Mouse (Mus musculus) stomach, embryonic 15.5 days (tissue): ENCODE results near the gene Rab11fip2. TPM values are rescaled to one million over a fixed set of nuclear protein-coding genes. Genes with fewer than 3 reads are reported as not detected.
A peak's percentile ranks its signal among the peaks of the same experiment; 100 is the strongest.

Experiments
- ATAC-seq: fragments of 200-750 bp; cut with Nextera tagmentation; 2 replicates; pipeline ENCODE4 v1.8.0; 2017; ENCODE audit warnings: low read depth, moderate number of reproducible peaks, moderate TSS enrichment; ENCODE audit not compliant: insufficient read depth, low FRiP score
- H3K27ac ChIP-seq: fragments of 300-500 bp; sonication (generic); 2 replicates; pipeline ENCODE4 v1.5.1; 2015; ENCODE audit warnings: mild to moderate bottlenecking, inconsistent platforms
- H3K27me3 ChIP-seq: fragments of 300-500 bp; sonication (generic); replicated peaks from 2 replicates; pipeline ENCODE4 v1.6.1; 2015; ENCODE audit warnings: inconsistent platforms
- H3K36me3 ChIP-seq: fragments of 300-500 bp; sonication (generic); 2 replicates; pipeline ENCODE4 v1.6.1; 2015; ENCODE audit warnings: inconsistent platforms
- H3K4me1 ChIP-seq: fragments of 300-500 bp; sonication (generic); 2 replicates; pipeline ENCODE4 v1.6.1; 2015; ENCODE audit warnings: inconsistent platforms
- H3K4me2 ChIP-seq: fragments of 300-500 bp; sonication (generic); 2 replicates; pipeline ENCODE4 v1.6.1; 2015; ENCODE audit warnings: mild to moderate bottlenecking, inconsistent platforms
- H3K4me3 ChIP-seq: fragments of 300-500 bp; sonication (generic); replicated peaks from 2 replicates; pipeline ENCODE4 v1.5.1; 2015; ENCODE audit warnings: inconsistent platforms
- H3K9ac ChIP-seq: fragments of 300-500 bp; sonication (generic); 2 replicates; pipeline ENCODE4 v1.6.1; 2015; ENCODE audit warnings: inconsistent platforms
- H3K9me3 ChIP-seq: fragments of 300-500 bp; sonication (generic); 2 replicates; pipeline ENCODE4 v1.6.1; 2016; ENCODE audit warnings: inconsistent platforms
- WGBS: fragments of 180-500 bp; shearing (Covaris S2); methylation state at CpG from one replicate; pipeline ENCODE4 v1.1.7; 2015; 5-methylcytosine and 5-hydroxymethylcytosine counted together
- polyA plus RNA-seq: library from polyadenylated mRNA; unstranded; fragments of >200 nt; fragmentation: Nextera tagmentation; extraction: Ambion mirVana; gene quantifications from 2 replicates; pipeline ENCODE4 v1.2.1, GENCODE M21; 2015

The Rab11fip2 gene
- polyA plus RNA-seq, 1 experiment from 2014 or later = 4.3 TPM

DNA sequence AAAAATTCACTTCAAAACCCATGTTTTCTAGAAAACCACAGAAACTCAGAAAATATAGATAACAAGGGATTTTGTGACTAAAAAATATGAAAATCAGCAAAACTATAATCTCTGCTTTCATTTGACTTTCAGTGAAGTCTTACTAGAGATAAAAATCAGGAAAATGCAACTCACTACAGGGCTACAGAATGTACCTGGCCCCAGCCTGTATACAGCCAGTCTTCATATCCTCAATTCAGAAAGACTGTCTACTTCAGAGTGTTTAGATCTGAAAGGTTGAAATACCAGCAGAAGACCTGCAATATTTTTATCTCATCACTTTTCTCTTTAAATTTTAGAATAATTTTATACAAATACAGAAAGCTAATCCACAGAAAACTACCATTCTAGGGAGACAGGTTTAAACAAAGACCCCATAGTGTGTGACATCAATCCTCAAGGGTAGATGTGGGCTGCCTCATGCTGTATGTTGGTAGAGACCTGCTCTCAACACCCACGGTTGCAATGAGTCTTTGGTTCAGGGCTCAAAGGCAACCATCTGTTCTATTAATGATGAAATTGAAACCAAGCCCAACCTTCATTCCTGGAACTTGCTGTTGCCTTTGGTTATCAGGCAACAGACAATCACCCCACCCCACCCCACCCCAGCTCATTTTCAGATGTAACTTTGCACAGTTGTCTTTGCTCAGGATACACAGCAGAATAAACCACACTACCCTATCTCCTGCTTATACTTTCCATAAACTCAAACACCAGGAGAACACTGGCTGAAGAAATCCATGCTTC is 38.0 kb downstream of the Rab11fip2 start:
- Histone ChIP-seq H3K4me3 (no peak overlapping the region), H3K36me3 (no peaks in the 10 kb centered on the region), H3K27ac (no peak overlapping the region), H3K4me1 (no peaks in the 10 kb centered on the region), H3K9me3 (no peaks in the 10 kb centered on the region), H3K27me3 (no peaks in the 10 kb centered on the region), H3K4me2 (no peak overlapping the region), H3K9ac (no peak overlapping the region)
- peak; percentile 90 for ATAC-seq
- 77% methylated on average over 1 of the region's 1 CpGs for WGBS

DNA sequence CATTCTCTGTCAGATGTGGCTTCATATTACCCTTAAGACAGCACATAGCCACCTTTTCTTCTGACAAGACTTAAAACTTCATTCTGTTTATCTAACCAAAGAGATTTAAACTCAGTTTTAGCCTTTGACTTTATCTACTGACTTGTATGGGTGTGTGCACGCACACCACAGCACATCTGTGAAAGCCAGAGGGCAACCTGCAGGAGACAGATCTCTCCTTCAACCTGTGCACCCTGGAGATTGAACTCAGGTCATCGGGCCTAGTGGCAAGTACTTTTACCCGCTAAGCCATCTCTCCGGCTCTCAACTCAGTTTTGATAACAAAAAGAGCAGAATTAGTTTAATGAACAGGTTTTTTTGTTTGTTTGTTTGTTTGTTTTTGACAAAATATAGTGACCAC is 43.5 kb downstream of the Rab11fip2 start:
- Histone ChIP-seq H3K4me1 (no peaks in the 10 kb centered on the region), H3K9ac (no peak overlapping the region), H3K27me3 (no peaks in the 10 kb centered on the region), H3K9me3 (no peaks in the 10 kb centered on the region), H3K4me2 (no peak overlapping the region), H3K36me3 (no peaks in the 10 kb centered on the region), H3K4me3 (no peak overlapping the region), H3K27ac (no peak overlapping the region)
- no peak for ATAC-seq
- WGBS = 88% methylated on average over 4 of the region's 4 CpGs

DNA sequence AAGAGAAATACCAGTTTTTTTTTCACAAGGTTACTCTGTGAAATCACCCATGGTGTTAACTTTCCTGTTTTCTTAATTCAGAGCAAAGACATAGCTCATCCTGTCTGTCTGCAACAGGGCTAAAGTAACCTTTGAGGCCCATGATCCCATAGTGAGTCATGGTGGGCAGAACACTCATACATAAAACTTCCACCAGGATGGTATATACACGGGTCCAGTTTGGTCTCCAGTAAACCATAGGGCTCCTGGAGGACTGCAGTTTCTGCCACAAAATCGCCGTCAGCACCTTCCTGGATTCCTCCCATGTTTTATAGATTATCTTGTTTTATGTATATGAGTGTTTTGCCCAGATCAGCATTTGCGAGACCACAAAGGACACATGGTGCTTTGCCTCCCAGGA is 45.2 kb downstream of the Rab11fip2 start:
- H3K4me2 ChIP-seq = no peak overlapping the region
- H3K9ac ChIP-seq = no peak overlapping the region
- H3K36me3 ChIP-seq = no peaks in the 10 kb centered on the region
- no peak for ATAC-seq
- H3K27ac ChIP-seq = no peak overlapping the region
- no peaks in the 10 kb centered on the region for H3K9me3 ChIP-seq
- H3K4me3 ChIP-seq = no peak overlapping the region
- 81% methylated on average over 4 of the region's 4 CpGs for WGBS
- no peaks in the 10 kb centered on the region for H3K27me3 ChIP-seq
- H3K4me1 ChIP-seq = no peaks in the 10 kb centered on the region

DNA sequence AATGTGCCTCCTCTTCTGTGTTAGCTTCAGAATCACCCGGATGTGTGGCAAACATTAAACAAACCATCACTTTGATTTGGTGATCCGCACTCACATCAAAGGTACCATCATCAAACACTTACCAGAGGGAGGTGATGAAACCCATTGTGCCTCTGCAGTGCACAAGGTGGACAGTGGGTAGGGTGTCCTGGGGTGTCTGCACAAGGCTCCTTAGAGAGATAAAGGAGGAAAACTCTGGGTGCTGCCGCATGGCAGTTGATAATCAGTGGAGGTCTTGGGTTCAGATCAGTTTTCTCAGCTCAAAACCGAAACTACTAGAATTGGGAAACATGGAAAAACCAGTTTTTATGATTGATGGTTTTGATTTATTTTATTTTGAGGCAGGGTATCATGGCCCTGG is 54.1 kb downstream of the Rab11fip2 start:
- Histone ChIP-seq H3K4me2 (no peak overlapping the region), H3K36me3 (no peaks in the 10 kb centered on the region), H3K27me3 (no peaks in the 10 kb centered on the region), H3K9ac (no peak overlapping the region), H3K4me3 (no peak overlapping the region), H3K27ac (no peak overlapping the region), H3K4me1 (no peaks in the 10 kb centered on the region), H3K9me3 (no peaks in the 10 kb centered on the region)
- 75% methylated on average over 4 of the region's 4 CpGs for WGBS
- no peak for ATAC-seq

DNA sequence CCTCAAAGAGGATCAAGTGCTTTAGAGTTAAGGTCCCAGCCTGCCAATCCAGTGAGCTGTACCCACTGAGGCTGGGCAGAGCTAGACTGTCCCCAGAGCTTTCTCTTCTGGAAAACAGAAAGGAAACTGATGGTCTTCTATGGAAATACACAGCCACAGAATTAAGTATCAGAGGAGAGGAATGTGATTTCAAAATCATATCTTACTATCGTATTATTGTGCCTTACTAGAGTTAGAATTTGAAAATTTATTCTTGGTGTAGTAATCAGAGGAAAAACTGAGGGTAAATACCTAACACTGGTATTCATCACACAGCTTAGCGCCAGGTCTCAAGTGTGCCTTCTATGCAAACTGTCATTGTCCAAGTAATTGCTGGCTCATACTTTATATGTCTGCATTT is 54.6 kb downstream of the Rab11fip2 start:
- H3K27ac ChIP-seq = no peak overlapping the region
- no peak overlapping the region for H3K4me3 ChIP-seq
- 90% methylated on average over 2 of the region's 2 CpGs for WGBS
- no peaks in the 10 kb centered on the region for H3K9me3 ChIP-seq
- no peak for ATAC-seq
- no peak overlapping the region for H3K9ac ChIP-seq
- H3K4me2 ChIP-seq = no peak overlapping the region
- H3K27me3 ChIP-seq = no peaks in the 10 kb centered on the region
- no peaks in the 10 kb centered on the region for H3K36me3 ChIP-seq
- no peaks in the 10 kb centered on the region for H3K4me1 ChIP-seq

DNA sequence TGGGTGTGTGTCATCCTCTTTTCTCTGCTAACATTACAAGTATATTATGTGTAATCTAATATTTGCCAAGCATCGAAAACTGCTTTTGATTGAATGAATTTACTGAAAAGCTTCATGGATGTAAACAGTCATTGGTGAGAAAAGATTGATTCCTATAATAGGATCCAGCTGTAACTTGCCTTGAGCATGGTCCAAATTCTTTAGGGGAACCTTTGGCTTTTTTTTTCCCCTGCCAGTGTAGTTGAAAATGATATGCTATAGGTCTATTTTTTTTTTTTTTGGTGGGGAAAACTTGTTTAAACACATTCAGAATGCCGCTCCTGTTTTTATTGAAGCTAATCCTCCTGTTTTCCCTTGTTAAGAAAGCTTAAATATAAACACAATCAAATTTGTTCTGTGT is 55.6 kb downstream of the Rab11fip2 start:
- H3K9me3 ChIP-seq = no peaks in the 10 kb centered on the region
- no peak for ATAC-seq
- no peaks in the 10 kb centered on the region for H3K27me3 ChIP-seq
- 42% methylated on average over 2 of the region's 2 CpGs for WGBS
- no peak overlapping the region for H3K4me2 ChIP-seq
- no peaks in the 10 kb centered on the region for H3K4me1 ChIP-seq
- H3K27ac ChIP-seq = no peak overlapping the region
- no peaks in the 10 kb centered on the region for H3K36me3 ChIP-seq
- H3K9ac ChIP-seq = no peak overlapping the region
- no peak overlapping the region for H3K4me3 ChIP-seq

DNA sequence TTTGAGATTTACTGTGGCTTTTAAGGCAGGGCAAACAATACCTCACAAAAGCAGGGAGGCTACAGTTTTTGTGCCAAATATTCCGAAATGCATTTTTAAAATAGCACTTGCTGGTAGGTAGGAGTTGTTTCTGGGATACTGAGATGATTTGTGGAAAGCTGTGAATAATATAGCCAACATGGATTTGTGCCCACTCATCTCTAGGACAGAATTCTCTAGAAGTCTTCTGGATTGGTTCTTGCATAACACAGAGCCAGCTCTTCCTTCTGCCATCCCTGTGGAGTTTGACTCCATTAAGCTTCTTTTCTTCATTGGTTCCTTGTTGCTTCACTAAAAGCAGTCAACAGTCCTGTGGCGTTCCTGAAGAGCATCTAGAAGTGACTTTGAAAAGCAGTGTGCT is 58.2 kb downstream of the Rab11fip2 start:
- Histone ChIP-seq H3K4me3 (no peak overlapping the region), H3K4me2 (no peak overlapping the region), H3K4me1 (no peaks in the 10 kb centered on the region), H3K27ac (no peak overlapping the region), H3K9me3 (no peaks in the 10 kb centered on the region), H3K9ac (no peak overlapping the region), H3K36me3 (no peaks in the 10 kb centered on the region), H3K27me3 (no peaks in the 10 kb centered on the region)
- 76% methylated on average over 2 of the region's 2 CpGs for WGBS
- no peak for ATAC-seq

DNA sequence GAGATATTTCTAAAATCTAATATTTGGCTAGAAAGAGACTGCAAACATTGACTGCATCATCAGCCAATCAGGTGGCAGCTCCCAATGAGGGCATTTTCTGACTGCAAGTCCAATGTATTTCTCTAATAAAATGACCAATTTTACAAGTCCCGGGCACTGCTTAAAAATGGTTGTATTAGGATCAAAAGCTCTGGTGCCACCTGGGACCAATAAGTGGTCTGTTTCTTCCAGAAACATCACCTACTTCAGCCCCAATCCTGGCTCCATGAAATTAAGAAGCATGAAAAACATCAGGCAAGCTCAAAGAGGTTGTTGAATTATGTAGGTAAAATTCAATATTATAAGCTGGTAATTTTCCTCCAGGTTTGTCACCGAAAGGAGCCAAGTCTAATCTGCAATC is 66.2 kb downstream of the Rab11fip2 start:
- no peak for ATAC-seq
- no peak overlapping the region for H3K9ac ChIP-seq
- H3K36me3 ChIP-seq = no peaks in the 10 kb centered on the region
- no peaks in the 10 kb centered on the region for H3K4me1 ChIP-seq
- no peaks in the 10 kb centered on the region for H3K9me3 ChIP-seq
- no peaks in the 10 kb centered on the region for H3K27me3 ChIP-seq
- H3K4me2 ChIP-seq = no peak overlapping the region
- 93% methylated on average over 2 of the region's 2 CpGs for WGBS
- no peak overlapping the region for H3K27ac ChIP-seq
- H3K4me3 ChIP-seq = no peak overlapping the region

DNA sequence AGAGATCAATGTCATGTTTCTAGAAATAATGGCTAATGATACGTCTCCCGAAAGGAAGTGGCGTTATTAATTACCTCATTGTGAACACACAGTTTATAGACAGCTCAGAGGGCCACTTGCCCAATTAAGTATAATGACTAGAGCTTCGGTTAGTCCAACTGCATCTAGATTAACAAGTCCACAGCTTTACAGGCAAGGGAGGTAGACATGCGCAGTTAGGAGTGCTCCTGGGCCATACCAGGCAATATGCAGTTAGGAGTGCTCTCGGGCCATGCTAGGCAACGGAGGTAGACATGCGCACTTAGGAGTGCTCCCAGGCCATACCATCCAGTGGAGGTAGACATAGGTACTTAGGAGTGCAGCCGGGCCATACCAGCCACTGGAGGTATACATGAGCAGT is 76.8 kb downstream of the Rab11fip2 start:
- ATAC-seq = no peak
- Histone ChIP-seq H3K9ac (no peak overlapping the region), H3K4me3 (no peak overlapping the region), H3K27me3 (no peaks in the 10 kb centered on the region), H3K4me1 (no peaks in the 10 kb centered on the region), H3K27ac (no peak overlapping the region), H3K36me3 (no peaks in the 10 kb centered on the region), H3K4me2 (no peak overlapping the region), H3K9me3 (no peaks in the 10 kb centered on the region)
- WGBS = 82% methylated on average over 9 of the region's 9 CpGs

DNA sequence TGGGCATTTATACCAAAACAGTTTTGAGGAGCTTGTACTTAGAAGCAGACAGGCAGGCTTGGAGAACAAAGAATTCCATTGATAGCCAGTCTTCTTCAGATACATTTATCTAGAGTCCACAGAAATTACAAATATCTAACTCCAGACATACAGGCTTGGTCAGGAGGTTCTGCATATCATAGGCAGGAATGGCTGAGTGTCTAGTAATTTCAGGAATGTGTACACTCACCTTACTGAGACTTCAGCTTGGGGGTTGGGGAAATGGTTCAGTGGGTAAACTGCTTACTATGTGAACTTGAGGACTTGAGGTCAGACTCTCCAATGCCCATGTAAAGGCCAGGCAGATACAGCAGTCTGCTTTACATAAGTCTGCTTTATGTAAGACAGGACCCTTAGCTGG is 81.0 kb downstream of the Rab11fip2 start:
- ATAC-seq = no peak
- Histone ChIP-seq H3K36me3 (no peaks in the 10 kb centered on the region), H3K27ac (no peak overlapping the region), H3K4me2 (no peak overlapping the region), H3K9me3 (no peaks in the 10 kb centered on the region), H3K4me3 (no peak overlapping the region), H3K9ac (no peak overlapping the region), H3K4me1 (no peaks in the 10 kb centered on the region), H3K27me3 (no peaks in the 10 kb centered on the region)

DNA sequence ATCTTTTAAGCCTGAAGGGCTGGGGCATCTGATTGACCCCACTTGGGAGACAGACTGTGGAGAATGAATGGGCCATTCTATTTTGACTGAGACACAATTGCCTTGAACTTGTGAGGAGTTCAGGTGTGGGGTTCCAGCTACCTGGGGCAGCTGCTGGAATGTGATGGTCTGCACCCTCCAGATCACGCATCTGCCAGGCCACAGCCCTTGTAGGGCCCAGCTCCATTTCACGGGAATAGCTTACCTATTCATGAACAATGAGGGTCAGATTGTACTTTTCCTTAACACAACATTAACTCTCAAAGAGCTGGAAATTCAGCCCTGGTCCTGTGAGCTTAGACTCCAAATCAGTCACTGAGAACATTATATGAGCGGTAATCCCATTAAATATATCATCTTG is 82.7 kb downstream of the Rab11fip2 start:
- H3K27ac ChIP-seq = no peak overlapping the region
- ATAC-seq = no peak
- H3K4me2 ChIP-seq = no peak overlapping the region
- no peaks in the 10 kb centered on the region for H3K9me3 ChIP-seq
- no peaks in the 10 kb centered on the region for H3K36me3 ChIP-seq
- H3K27me3 ChIP-seq = no peaks in the 10 kb centered on the region
- H3K4me1 ChIP-seq = no peaks in the 10 kb centered on the region
- H3K9ac ChIP-seq = no peak overlapping the region
- WGBS = 80% methylated on average over 3 of the region's 3 CpGs
- no peak overlapping the region for H3K4me3 ChIP-seq

DNA sequence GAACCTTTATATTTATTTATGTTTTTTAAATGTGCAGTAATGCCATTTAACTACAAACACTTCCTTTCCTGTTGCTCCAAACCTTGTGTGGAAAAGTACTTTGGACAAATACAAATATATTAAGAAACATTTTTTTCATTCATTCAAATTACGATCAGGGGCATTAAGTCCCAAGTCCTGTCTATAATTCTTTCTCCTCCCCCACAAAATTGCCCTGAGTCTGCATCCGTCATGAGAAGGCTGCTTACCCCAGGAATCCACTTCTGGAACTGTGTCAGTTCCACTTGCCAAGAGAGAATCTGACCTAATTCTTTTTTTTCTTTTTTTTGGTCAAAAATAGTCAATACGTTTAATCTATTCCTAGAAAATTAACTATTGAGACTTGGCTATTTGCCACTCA is 90.4 kb downstream of the Rab11fip2 start:
- H3K36me3 ChIP-seq = no peaks in the 10 kb centered on the region
- H3K27me3 ChIP-seq = no peaks in the 10 kb centered on the region
- 45% methylated on average over 3 of the region's 3 CpGs for WGBS
- H3K9me3 ChIP-seq = no peaks in the 10 kb centered on the region
- no peak overlapping the region for H3K4me3 ChIP-seq
- H3K4me1 ChIP-seq = no peaks in the 10 kb centered on the region
- no peak overlapping the region for H3K4me2 ChIP-seq
- no peak overlapping the region for H3K9ac ChIP-seq
- no peak for ATAC-seq
- H3K27ac ChIP-seq = no peak overlapping the region
